Mouse (Mus musculus) forebrain, embryonic 10.5 days (tissue): ENCODE data around the gene Btg1. TPM values are rescaled to one million over a fixed set of nuclear protein-coding genes. Genes with fewer than 3 reads are reported as not detected.

Experiments used
- DNase-seq: peaks from one replicate; pipeline ENCODE4 v3.0.0-alpha.2; 2017; ENCODE audit warnings: low spot score; ENCODE audit errors: extremely low spot score
- H3K27ac ChIP-seq: fragments of 300-500 bp; sonication (generic); 2 replicates; pipeline ENCODE4 v1.5.1; 2016; ENCODE audit warnings: mild to moderate bottlenecking
- H3K27me3 ChIP-seq: fragments of 300-500 bp; sonication (generic); 2 replicates; pipeline ENCODE4 v1.6.1; 2016; ENCODE audit warnings: mild to moderate bottlenecking; ENCODE audit not compliant: poor library complexity, severe bottlenecking
- H3K36me3 ChIP-seq: fragments of 300-500 bp; sonication (generic); replicated peaks from 2 replicates; pipeline ENCODE4 v1.6.1; 2016; ENCODE audit warnings: mild to moderate bottlenecking, moderate library complexity
- H3K4me1 ChIP-seq: fragments of 300-500 bp; sonication (generic); 2 replicates; pipeline ENCODE4 v1.6.1; 2016
- H3K4me3 ChIP-seq: fragments of 300-500 bp; sonication (generic); 2 replicates; pipeline ENCODE4 v1.5.1; 2016; ENCODE audit warnings: mild to moderate bottlenecking, moderate library complexity
- H3K9me3 ChIP-seq: fragments of 300-500 bp; sonication (generic); 2 replicates; pipeline ENCODE4 v1.6.1; 2016; ENCODE audit warnings: mild to moderate bottlenecking, moderate library complexity
- WGBS: fragments of 180-500 bp; shearing (Covaris S2); methylation state at CpG from one replicate; pipeline ENCODE4 v1.1.7; 2016; 5-methylcytosine and 5-hydroxymethylcytosine counted together
- polyA plus RNA-seq: library from polyadenylated mRNA; unstranded; fragments of >200 nt; fragmentation: Nextera tagmentation; extraction: Ambion mirVana; gene quantifications from 2 replicates; pipeline ENCODE4 v1.2.1, GENCODE M21; 2016

Gene Btg1
- polyA plus RNA-seq, 1 experiment from 2014 or later: 20.7 TPM

- peaks cover 27% of the 10 kb centered on the region for H3K4me1 ChIP-seq
Observed at GRCm38 (mm10) chr10:96646024-96646866, 29.4 kb downstream of the Btg1 start.

GRCm38 (mm10) chr10:96646867-96647462 lies 30.2 kb downstream of the Btg1 start:
- DNase-seq: no peak
- H3K36me3 ChIP-seq: no peaks in the 10 kb centered on the region
- H3K4me3 ChIP-seq: peak overlapping the region; percentile 27; the same call in 1 of the 2 replicates
- H3K9me3 ChIP-seq: no peaks in the 10 kb centered on the region
- H3K27me3 ChIP-seq: no peaks in the 10 kb centered on the region
- H3K4me1 ChIP-seq: peaks cover 27% of the 10 kb centered on the region
- 44% methylated on average over 5 of the region's 5 CpGs for WGBS
- H3K27ac ChIP-seq: peak overlapping the region; percentile 83

More at GRCm38 (mm10) chr10:96646024-96646866, 29.4 kb downstream of the Btg1 start:
- H3K9me3 ChIP-seq: no peaks in the 10 kb centered on the region
- no peaks in the 10 kb centered on the region for H3K36me3 ChIP-seq
- DNase-seq: peak; percentile 36
- no peaks in the 10 kb centered on the region for H3K27me3 ChIP-seq
- H3K27ac ChIP-seq: peak overlapping the region; percentile 83
- peak overlapping the region; percentile 27; the same call in 1 of the 2 replicates for H3K4me3 ChIP-seq
- WGBS: 24% methylated on average over 13 of the region's 13 CpGs

GRCm38 (mm10) chr10:96648161-96648561 lies 31.4 kb downstream of the Btg1 start:
- H3K9me3 ChIP-seq: no peaks in the 10 kb centered on the region
- peaks cover 27% of the 10 kb centered on the region for H3K4me1 ChIP-seq
- no peak overlapping the region for H3K27ac ChIP-seq
- no peak for DNase-seq
- H3K27me3 ChIP-seq: no peaks in the 10 kb centered on the region
- no peak overlapping the region for H3K4me3 ChIP-seq
- WGBS: 77% methylated on average over 3 of the region's 3 CpGs
- H3K36me3 ChIP-seq: no peaks in the 10 kb centered on the region

GRCm38 (mm10) chr10:96649524-96649923 lies 32.7 kb downstream of the Btg1 start:
- Histone ChIP-seq H3K4me1 (peaks cover 27% of the 10 kb centered on the region), H3K9me3 (no peaks in the 10 kb centered on the region), H3K27me3 (no peaks in the 10 kb centered on the region), H3K36me3 (no peaks in the 10 kb centered on the region), H3K27ac (no peak overlapping the region), H3K4me3 (no peak overlapping the region)
- no peak for DNase-seq
- 95% methylated on average over 3 of the region's 3 CpGs for WGBS

- no peak for DNase-seq
- WGBS: 83% methylated on average over 2 of the region's 2 CpGs
Observed at GRCm38 (mm10) chr10:96652372-96652771, 35.6 kb downstream of the Btg1 start.

GRCm38 (mm10) chr10:96653030-96653429 lies 36.2 kb downstream of the Btg1 start:
- 85% methylated on average over 5 of the region's 5 CpGs for WGBS
- Histone ChIP-seq H3K4me1 (peaks cover 5% of the 10 kb centered on the region; the same call in 1 of the 2 replicates), H3K9me3 (no peaks in the 10 kb centered on the region), H3K36me3 (no peaks in the 10 kb centered on the region), H3K27ac (no peak overlapping the region), H3K27me3 (no peaks in the 10 kb centered on the region), H3K4me3 (no peak overlapping the region)
- DNase-seq: no peak

More at GRCm38 (mm10) chr10:96652372-96652771, 35.6 kb downstream of the Btg1 start:
- Histone ChIP-seq H3K4me1 (peaks cover 11% of the 10 kb centered on the region), H3K9me3 (no peaks in the 10 kb centered on the region), H3K36me3 (no peaks in the 10 kb centered on the region), H3K27me3 (no peaks in the 10 kb centered on the region), H3K4me3 (no peak overlapping the region), H3K27ac (no peak overlapping the region)

GRCm38 (mm10) chr10:96654079-96654478 lies 37.3 kb downstream of the Btg1 start:
- Histone ChIP-seq H3K9me3 (no peaks in the 10 kb centered on the region), H3K27me3 (no peaks in the 10 kb centered on the region), H3K36me3 (no peaks in the 10 kb centered on the region), H3K4me3 (no peak overlapping the region), H3K27ac (no peak overlapping the region), H3K4me1 (peaks cover 10% of the 10 kb centered on the region)
- WGBS: 92% methylated on average over 5 of the region's 5 CpGs
- DNase-seq: no peak

- Histone ChIP-seq H3K27ac (no peak overlapping the region), H3K4me3 (no peak overlapping the region), H3K9me3 (no peaks in the 10 kb centered on the region), H3K4me1 (peaks cover 13% of the 10 kb centered on the region), H3K27me3 (no peaks in the 10 kb centered on the region), H3K36me3 (no peaks in the 10 kb centered on the region)
- DNase-seq: no peak
- 82% methylated on average over 7 of the region's 7 CpGs for WGBS
Observed at GRCm38 (mm10) chr10:96654576-96654975, 37.8 kb downstream of the Btg1 start.

GRCm38 (mm10) chr10:96655066-96655465 lies 38.3 kb downstream of the Btg1 start:
- DNase-seq: no peak
- no peaks in the 10 kb centered on the region for H3K9me3 ChIP-seq
- peaks cover 13% of the 10 kb centered on the region for H3K4me1 ChIP-seq
- H3K27me3 ChIP-seq: no peaks in the 10 kb centered on the region
- no peak overlapping the region for H3K27ac ChIP-seq
- no peak overlapping the region for H3K4me3 ChIP-seq
- WGBS: 63% methylated on average over 2 of the region's 2 CpGs
- no peaks in the 10 kb centered on the region for H3K36me3 ChIP-seq

GRCm38 (mm10) chr10:96656176-96656575 lies 39.4 kb downstream of the Btg1 start:
- no peaks in the 10 kb centered on the region for H3K36me3 ChIP-seq
- H3K9me3 ChIP-seq: no peaks in the 10 kb centered on the region
- H3K27ac ChIP-seq: no peak overlapping the region
- H3K4me1 ChIP-seq: peaks cover 13% of the 10 kb centered on the region
- no peak overlapping the region for H3K4me3 ChIP-seq
- no peak for DNase-seq
- 85% methylated on average over 3 of the region's 3 CpGs for WGBS
- H3K27me3 ChIP-seq: no peaks in the 10 kb centered on the region

- no peak for DNase-seq
- H3K9me3 ChIP-seq: no peaks in the 10 kb centered on the region
Observed at GRCm38 (mm10) chr10:96658906-96659305, 42.1 kb downstream of the Btg1 start.

GRCm38 (mm10) chr10:96660280-96660985 lies 43.6 kb downstream of the Btg1 start:
- Histone ChIP-seq H3K27ac (no peak overlapping the region), H3K27me3 (no peaks in the 10 kb centered on the region), H3K4me1 (peaks cover 8% of the 10 kb centered on the region), H3K9me3 (no peaks in the 10 kb centered on the region), H3K36me3 (no peaks in the 10 kb centered on the region), H3K4me3 (no peak overlapping the region)
- 90% methylated on average over 10 of the region's 10 CpGs for WGBS
- DNase-seq: no peak

More at GRCm38 (mm10) chr10:96658906-96659305, 42.1 kb downstream of the Btg1 start:
- 16% methylated on average over 5 of the region's 5 CpGs for WGBS
- Histone ChIP-seq H3K27me3 (no peaks in the 10 kb centered on the region), H3K4me1 (peaks cover 13% of the 10 kb centered on the region), H3K4me3 (no peak overlapping the region), H3K36me3 (no peaks in the 10 kb centered on the region), H3K27ac (peak overlapping the region; percentile 48; the same call in 1 of the 2 replicates)
